Mouse (Mus musculus) midbrain, embryonic 11.5 days (tissue): Measurements from ENCODE around the gene Cpne8. TPM values are rescaled to one million over a fixed set of nuclear protein-coding genes. Genes with fewer than 3 reads are reported as not detected.

Source experiments
- ATAC-seq: fragments of 200-750 bp; cut with Nextera tagmentation; 2 replicates; pipeline ENCODE4 v1.8.0; 2017; ENCODE audit warnings: moderate TSS enrichment, moderate library complexity; ENCODE audit not compliant: low FRiP score
- DNase-seq: peaks from one replicate; pipeline ENCODE4 v3.0.0; 2015; ENCODE audit warnings: low spot score; ENCODE audit errors: missing footprints
- H3K27ac ChIP-seq: fragments of 300-500 bp; sonication (generic); 2 replicates; pipeline ENCODE4 v1.5.1; 2014; ENCODE audit warnings: low read depth, low read length
- H3K27me3 ChIP-seq: fragments of 300-500 bp; sonication (generic); 2 replicates; pipeline ENCODE4 v1.6.1; 2014; ENCODE audit warnings: mild to moderate bottlenecking, low read length, moderate library complexity, mixed read lengths; ENCODE audit not compliant: control insufficient read depth, insufficient read depth
- H3K36me3 ChIP-seq: fragments of 300-500 bp; sonication (generic); 2 replicates; pipeline ENCODE4 v1.6.1; 2014; ENCODE audit warnings: mild to moderate bottlenecking, low read length, moderate library complexity, mixed read lengths; ENCODE audit not compliant: control insufficient read depth, insufficient read depth
- H3K4me1 ChIP-seq: fragments of 300-500 bp; sonication (generic); 2 replicates; pipeline ENCODE4 v1.6.1; 2014; ENCODE audit warnings: low read length; ENCODE audit not compliant: control insufficient read depth, insufficient read depth
- H3K4me2 ChIP-seq: fragments of 300-500 bp; sonication (generic); 2 replicates; pipeline ENCODE4 v1.6.1; 2014; ENCODE audit warnings: mild to moderate bottlenecking, moderate library complexity
- H3K4me3 ChIP-seq: fragments of 300-500 bp; sonication (generic); 2 replicates; pipeline ENCODE4 v1.5.1; 2014; ENCODE audit warnings: low read depth, low read length
- H3K9ac ChIP-seq: fragments of 300-500 bp; sonication (generic); 2 replicates; pipeline ENCODE4 v1.6.1; 2014; ENCODE audit warnings: low read length
- H3K9me3 ChIP-seq: fragments of 300-500 bp; sonication (generic); 2 replicates; pipeline ENCODE4 v1.6.1; 2016; ENCODE audit warnings: low read length; ENCODE audit not compliant: control insufficient read depth
- WGBS: fragments of 180-500 bp; shearing (Covaris S2); extraction: QIAGEN DNeasy Blood & Tissue Kit; methylation state at CpG from one replicate; pipeline ENCODE4 v1.1.7; 2014; 5-methylcytosine and 5-hydroxymethylcytosine counted together
- polyA plus RNA-seq: library from polyadenylated mRNA; unstranded; fragments of >200 nt; fragmentation: Nextera tagmentation; extraction: Ambion mirVana; gene quantifications from 2 replicates; pipeline ENCODE4 v1.2.1, GENCODE M21; 2014

Gene Cpne8
- polyA plus RNA-seq, 1 experiment from 2014 or later, result 7.8 TPM

DNA sequence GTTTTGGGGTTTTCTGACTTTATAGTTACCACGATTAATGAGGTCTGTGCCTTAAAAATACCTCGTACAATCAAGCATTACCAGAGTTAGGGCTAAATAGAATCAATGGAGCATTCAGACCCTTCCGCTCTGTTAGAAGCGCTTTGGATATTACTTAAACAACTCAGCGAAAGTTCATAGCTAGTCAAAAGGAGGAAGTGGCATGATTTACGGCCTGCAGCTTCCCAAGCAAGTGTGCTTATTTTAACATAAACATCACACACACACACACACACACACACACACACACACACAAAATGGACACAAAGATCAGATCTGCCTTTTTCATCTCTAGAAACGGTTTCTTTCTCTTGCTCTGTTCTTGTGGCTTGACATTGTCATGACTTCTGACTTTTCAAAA, 9.7 kb downstream of the Cpne8 start:
- H3K27me3 ChIP-seq, result no peaks in the 10 kb centered on the region
- no peak overlapping the region for H3K4me3 ChIP-seq
- no peak overlapping the region for H3K9ac ChIP-seq
- H3K4me1 ChIP-seq, result no peaks in the 10 kb centered on the region
- 80% methylated on average over 7 of the region's 7 CpGs for WGBS
- H3K27ac ChIP-seq, result no peak overlapping the region; the same call in 1 of the 2 replicates
- H3K9me3 ChIP-seq, result no peaks in the 10 kb centered on the region
- no peak for DNase-seq
- no peaks in the 10 kb centered on the region for H3K36me3 ChIP-seq
- H3K4me2 ChIP-seq, result no peak overlapping the region
- ATAC-seq, result no peak

DNA sequence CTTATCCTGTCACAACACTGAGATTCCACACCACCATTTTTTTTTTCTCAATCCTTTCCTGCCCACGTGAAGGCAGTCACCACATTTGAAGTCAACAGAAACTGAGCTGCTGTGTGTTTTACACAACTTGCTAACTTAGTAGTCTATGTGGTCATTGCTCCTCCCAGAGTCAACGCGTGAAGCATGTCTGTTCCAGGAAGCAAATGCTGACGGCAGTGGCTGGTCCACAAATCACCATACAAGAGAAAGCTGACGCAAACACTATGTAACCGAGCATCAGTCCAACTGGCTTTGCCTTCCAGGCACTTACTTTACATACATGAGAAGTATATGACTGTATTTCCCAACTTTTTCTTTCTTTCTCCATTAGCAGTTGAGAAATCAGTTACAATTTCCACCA, 12.3 kb downstream of the Cpne8 start:
- Histone ChIP-seq H3K27me3 (no peaks in the 10 kb centered on the region), H3K27ac (no peak overlapping the region), H3K4me2 (no peak overlapping the region), H3K9ac (no peak overlapping the region), H3K4me1 (no peaks in the 10 kb centered on the region), H3K4me3 (no peak overlapping the region), H3K36me3 (no peaks in the 10 kb centered on the region), H3K9me3 (no peaks in the 10 kb centered on the region)
- WGBS, result 87% methylated on average over 6 of the region's 6 CpGs
- no peak for ATAC-seq
- DNase-seq, result no peak

DNA sequence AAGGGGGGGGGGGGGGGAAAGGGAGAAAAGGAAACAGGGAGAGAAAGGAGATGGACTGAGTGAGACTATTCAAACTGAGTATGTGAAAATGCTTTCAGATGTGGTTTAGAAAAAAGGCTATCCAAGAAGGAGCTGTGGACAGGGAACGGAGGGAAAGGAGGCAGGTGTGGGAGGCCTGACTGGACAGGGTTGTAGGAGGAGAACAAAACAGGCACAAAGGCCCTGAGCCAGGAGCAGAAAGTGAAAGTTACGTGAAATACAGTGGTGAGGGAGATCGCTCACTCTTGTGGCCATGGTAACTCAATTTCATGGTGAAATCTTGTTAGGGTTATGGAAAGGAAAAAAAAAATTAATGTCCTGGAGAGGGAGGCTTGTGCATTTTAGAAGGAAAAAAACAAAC, 14.6 kb downstream of the Cpne8 start:
- Histone ChIP-seq H3K27ac (no peak overlapping the region), H3K9ac (no peak overlapping the region), H3K4me2 (no peak overlapping the region), H3K36me3 (no peaks in the 10 kb centered on the region), H3K9me3 (no peaks in the 10 kb centered on the region), H3K4me3 (no peak overlapping the region), H3K4me1 (no peaks in the 10 kb centered on the region), H3K27me3 (no peaks in the 10 kb centered on the region)
- ATAC-seq, result no peak
- WGBS, result 86% methylated on average over 3 of the region's 3 CpGs
- DNase-seq, result no peak

DNA sequence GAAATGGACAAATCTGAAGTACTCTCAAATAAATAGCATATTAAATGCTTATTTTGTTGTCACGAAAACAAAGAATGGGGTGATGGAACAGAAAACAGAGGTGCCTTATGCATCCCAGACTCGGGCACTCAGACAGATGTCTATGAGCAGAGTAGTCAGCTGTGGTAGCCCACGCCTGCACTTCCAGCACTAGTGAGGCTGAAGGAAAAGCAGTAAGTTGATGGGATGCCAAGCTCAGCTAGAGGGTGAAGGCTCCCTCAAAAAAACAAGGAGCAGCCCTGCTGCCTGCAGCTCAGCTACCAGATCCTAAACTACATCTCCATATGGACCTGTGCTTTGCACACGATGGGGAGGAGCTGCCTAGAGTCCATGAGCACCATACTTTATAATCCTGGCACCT, 15.6 kb downstream of the Cpne8 start:
- H3K27me3 ChIP-seq, result no peaks in the 10 kb centered on the region
- H3K4me2 ChIP-seq, result no peak overlapping the region
- H3K27ac ChIP-seq, result no peak overlapping the region
- DNase-seq (no peak), ATAC-seq (no peak)
- 84% methylated on average over 4 of the region's 4 CpGs for WGBS
- no peaks in the 10 kb centered on the region for H3K9me3 ChIP-seq
- H3K9ac ChIP-seq, result no peak overlapping the region
- no peaks in the 10 kb centered on the region for H3K36me3 ChIP-seq
- H3K4me3 ChIP-seq, result no peak overlapping the region
- no peaks in the 10 kb centered on the region for H3K4me1 ChIP-seq

DNA sequence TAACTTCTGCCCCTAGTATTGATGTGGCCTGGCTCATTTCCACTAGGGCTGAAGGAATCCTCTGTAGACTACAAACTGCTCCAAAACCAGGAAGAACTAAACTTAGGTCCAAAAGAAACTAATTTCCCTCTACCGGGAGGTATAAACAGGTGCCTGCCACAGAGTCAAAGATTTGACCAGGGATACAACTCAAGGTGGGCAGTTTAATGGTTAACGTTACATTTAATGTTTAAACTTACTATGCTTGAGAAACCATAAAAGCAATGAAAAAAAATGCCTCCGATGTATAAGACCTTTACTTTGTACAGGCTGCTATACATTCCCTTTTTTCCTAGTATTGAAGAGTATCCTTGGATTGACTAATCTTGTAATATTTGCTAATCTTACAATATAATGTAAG, 18.5 kb downstream of the Cpne8 start:
- Histone ChIP-seq H3K9me3 (no peaks in the 10 kb centered on the region), H3K36me3 (no peaks in the 10 kb centered on the region), H3K4me2 (no peak overlapping the region), H3K4me1 (no peaks in the 10 kb centered on the region), H3K4me3 (no peak overlapping the region), H3K27ac (no peak overlapping the region), H3K9ac (no peak overlapping the region), H3K27me3 (no peaks in the 10 kb centered on the region)
- DNase-seq, result no peak
- ATAC-seq, result no peak
- 95% methylated on average over 3 of the region's 3 CpGs for WGBS

DNA sequence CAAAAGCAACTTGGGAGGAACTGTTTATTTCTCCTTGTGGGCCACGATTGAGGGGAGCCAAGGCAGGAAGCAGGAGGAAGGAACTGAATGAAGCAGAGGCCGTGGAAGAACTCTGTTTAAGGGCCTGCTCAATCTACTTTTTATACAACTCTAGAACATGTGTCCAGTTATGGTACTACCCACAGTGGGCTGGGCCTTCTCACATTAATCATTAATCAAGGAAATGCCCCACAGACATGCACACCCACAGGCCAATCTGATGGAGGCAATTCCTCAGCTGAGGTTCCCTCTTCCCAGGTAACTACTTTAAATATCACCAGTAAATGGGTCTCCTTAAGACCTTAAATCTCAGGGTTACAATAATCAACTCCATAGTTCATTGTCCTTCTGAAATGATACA, 21.2 kb downstream of the Cpne8 start:
- DNase-seq (no peak), ATAC-seq (no peak)
- Histone ChIP-seq H3K4me1 (no peaks in the 10 kb centered on the region), H3K4me3 (no peak overlapping the region), H3K36me3 (no peaks in the 10 kb centered on the region), H3K9ac (no peak overlapping the region), H3K27me3 (no peaks in the 10 kb centered on the region), H3K9me3 (no peaks in the 10 kb centered on the region), H3K27ac (no peak overlapping the region), H3K4me2 (no peak overlapping the region)
- WGBS, result 82% methylated on average over 2 of the region's 2 CpGs

DNA sequence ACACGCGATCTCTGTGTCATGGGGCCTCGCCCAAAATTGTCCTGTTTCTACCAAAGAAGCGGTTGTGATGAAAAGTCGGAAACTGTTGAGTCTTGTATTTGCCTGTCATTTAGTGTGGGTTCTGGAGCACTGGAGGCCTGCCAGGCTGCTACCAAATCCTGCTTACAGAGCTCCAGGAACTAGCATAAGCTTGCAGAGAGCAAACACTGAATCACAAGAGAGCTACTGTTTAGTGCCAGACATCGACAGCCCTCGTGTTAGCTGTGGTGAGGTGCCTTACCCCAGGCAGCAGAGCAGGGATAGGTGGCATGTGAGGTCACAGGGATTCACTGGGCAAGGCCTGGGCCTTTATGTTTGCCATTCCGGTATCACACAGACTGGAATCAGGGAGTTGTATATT, 22.7 kb downstream of the Cpne8 start:
- Histone ChIP-seq H3K27me3 (no peaks in the 10 kb centered on the region), H3K36me3 (no peaks in the 10 kb centered on the region), H3K9me3 (no peaks in the 10 kb centered on the region), H3K9ac (no peak overlapping the region), H3K4me2 (no peak overlapping the region), H3K27ac (no peak overlapping the region), H3K4me1 (no peaks in the 10 kb centered on the region), H3K4me3 (no peak overlapping the region)
- ATAC-seq, result no peak
- 93% methylated on average over 8 of the region's 8 CpGs for WGBS
- DNase-seq, result no peak

DNA sequence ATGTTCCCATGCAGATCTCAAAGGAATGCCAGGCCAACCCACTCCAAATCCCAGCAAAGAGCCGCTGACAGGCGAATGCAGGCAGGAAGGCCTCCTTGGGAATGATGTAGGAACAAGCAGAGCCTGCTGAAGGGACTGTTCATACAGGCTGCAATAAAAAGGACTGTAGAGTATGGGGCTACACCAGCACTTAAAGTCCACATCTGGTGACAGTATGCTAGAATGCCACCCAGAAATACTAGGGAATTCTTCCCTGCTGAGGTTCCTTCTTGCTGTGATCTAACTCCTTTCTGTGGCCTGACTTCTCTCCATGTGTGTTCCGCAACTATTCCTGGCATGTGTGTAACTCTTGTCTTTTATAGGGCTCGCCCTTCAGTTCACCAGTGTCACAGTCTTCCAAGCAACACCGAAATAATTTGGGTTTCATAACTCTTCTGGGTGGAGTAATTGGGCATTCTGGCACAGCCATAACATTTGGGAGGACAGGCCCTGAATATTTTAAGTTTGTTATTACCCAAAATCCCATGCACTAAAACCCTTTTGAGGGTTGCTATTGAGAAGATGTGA, 32.1 kb downstream of the Cpne8 start:
- Histone ChIP-seq H3K27me3 (no peaks in the 10 kb centered on the region), H3K4me3 (no peak overlapping the region), H3K9me3 (no peaks in the 10 kb centered on the region), H3K27ac (no peak overlapping the region), H3K9ac (no peak overlapping the region), H3K4me1 (no peaks in the 10 kb centered on the region), H3K4me2 (no peak overlapping the region), H3K36me3 (no peaks in the 10 kb centered on the region)
- DNase-seq (no peak), ATAC-seq (no peak)
- WGBS, result 86% methylated on average over 5 of the region's 5 CpGs

DNA sequence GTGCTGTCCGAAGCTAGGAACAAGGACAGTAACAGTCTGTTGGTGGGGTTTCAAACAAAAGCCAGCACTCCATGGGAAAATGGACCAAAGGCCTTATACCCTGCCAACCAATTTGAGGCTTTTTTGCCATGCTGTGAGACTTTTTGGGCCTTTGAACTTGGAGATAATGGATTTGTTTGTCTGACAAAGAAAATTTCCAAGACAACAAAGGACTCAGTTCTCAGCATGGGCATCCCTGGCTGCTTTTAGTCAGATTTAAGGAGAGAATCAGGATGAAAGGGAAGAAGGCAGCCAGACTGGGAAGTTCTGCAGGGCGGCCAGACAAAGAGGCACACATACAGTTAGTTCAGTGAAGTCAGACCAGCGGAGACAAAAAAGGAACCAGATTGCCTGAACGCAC, 32.9 kb downstream of the Cpne8 start:
- no peak for ATAC-seq
- Histone ChIP-seq H3K4me1 (no peaks in the 10 kb centered on the region), H3K4me3 (no peak overlapping the region), H3K27ac (no peak overlapping the region; the same call in 1 of the 2 replicates), H3K36me3 (no peaks in the 10 kb centered on the region), H3K9ac (no peak overlapping the region), H3K27me3 (no peaks in the 10 kb centered on the region), H3K4me2 (no peak overlapping the region), H3K9me3 (no peaks in the 10 kb centered on the region)
- 44% methylated on average over 4 of the region's 4 CpGs for WGBS
- no peak for DNase-seq

DNA sequence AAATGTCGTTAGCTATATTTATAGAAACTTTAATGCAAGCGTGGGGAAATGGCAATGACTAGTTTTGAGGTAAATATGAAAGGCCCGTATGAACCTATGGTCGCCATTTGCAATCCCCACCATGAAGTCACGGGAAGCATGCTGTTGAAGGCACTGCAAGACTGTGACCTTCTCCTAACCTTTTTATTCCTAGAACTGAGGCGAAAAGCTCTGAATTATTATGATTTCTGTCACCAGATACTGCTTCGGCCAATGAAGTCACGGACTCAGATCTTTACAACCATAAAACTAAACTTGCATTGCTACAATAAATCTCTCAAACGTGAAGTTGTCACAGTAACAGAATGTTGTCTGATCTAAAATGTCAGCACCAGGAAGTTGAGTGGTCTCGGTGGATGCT, 33.4 kb downstream of the Cpne8 start:
- Histone ChIP-seq H3K4me1 (no peaks in the 10 kb centered on the region), H3K9me3 (no peaks in the 10 kb centered on the region), H3K4me3 (no peak overlapping the region), H3K27ac (no peak overlapping the region), H3K36me3 (no peaks in the 10 kb centered on the region), H3K4me2 (no peak overlapping the region), H3K9ac (no peak overlapping the region), H3K27me3 (no peaks in the 10 kb centered on the region)
- WGBS, result 89% methylated on average over 10 of the region's 10 CpGs
- no peak for DNase-seq
- ATAC-seq, result no peak
